In the genomic region with DNA sequence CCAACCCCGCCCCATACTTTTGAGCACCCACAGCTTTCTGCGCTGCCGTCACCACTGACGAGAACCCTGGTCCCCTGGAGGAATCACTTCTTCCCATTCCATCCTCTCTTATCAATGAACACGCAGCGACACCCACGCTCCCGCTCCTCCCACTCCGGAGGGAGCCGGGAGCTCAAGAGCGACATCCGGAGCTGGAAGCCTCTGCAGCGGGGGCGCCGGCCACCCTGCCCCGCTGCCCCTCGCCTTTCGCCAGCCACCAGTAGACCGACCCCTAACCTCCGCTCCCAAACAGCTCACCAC, we compare ENCODE assay signal across 8 mouse cellular contexts. TPM values are rescaled to one million over a fixed set of nuclear protein-coding genes. Genes with fewer than 3 reads are reported as not detected.
DNase-seq lines count a peak whose midpoint lies in the region; ATAC-seq lines count a peak whose summit lies in the region.

No protein-coding gene starts in this region.

- H3K27ac ChIP-seq in hindbrain, embryonic 13.5 days = peak overlapping the region; percentile 93; the same call in 1 of the 2 replicates
- no peak overlapping the region for H3K27ac ChIP-seq in liver, embryonic 15.5 days (replicated peaks)

- no peaks in the 10 kb centered on the region for H3K9me3 ChIP-seq in hindbrain, embryonic 13.5 days
- H3K9me3 ChIP-seq in liver, embryonic 15.5 days (replicated peaks) = no peaks in the 10 kb centered on the region

- no peaks in the 10 kb centered on the region for H3K36me3 ChIP-seq in hindbrain, embryonic 13.5 days
- no peaks in the 10 kb centered on the region for H3K36me3 ChIP-seq in liver, embryonic 15.5 days (replicated peaks)

- peak overlapping the region; percentile 81 for H3K4me2 ChIP-seq in hindbrain, embryonic 13.5 days
- H3K4me2 ChIP-seq in liver, embryonic 15.5 days = peak overlapping the region; percentile 90

- peaks cover 22% of the 10 kb centered on the region for H3K27me3 ChIP-seq in hindbrain, embryonic 13.5 days
- peaks cover 43% of the 10 kb centered on the region for H3K27me3 ChIP-seq in liver, embryonic 15.5 days

- peak overlapping the region; percentile 89 for H3K4me3 ChIP-seq in hindbrain, embryonic 13.5 days
- peak overlapping the region; percentile 74 for H3K4me3 ChIP-seq in liver, embryonic 15.5 days (replicated peaks)

- H3K9ac ChIP-seq in hindbrain, embryonic 13.5 days = peak overlapping the region; percentile 87
- no peak overlapping the region for H3K9ac ChIP-seq in liver, embryonic 15.5 days

- under 1% methylated on average over 20 of the region's 20 CpGs for WGBS in hindbrain, embryonic 13.5 days
- WGBS in liver, embryonic 15.5 days (ENCODE audit: insufficient replicate concordance) = 1% methylated on average over 20 of the region's 20 CpGs

- no peak for ATAC-seq in cerebellum, adult (ENCODE audit: insufficient number of reproducible peaks, low FRiP score, low TSS enrichment)
- 0 out of 2 replicates have a peak, but pooled peaks have one; percentile 2 for ATAC-seq in hindbrain, embryonic 13.5 days (ENCODE audit: low FRiP score)
- ATAC-seq in liver, embryonic 15.5 days (ENCODE audit: insufficient read depth) = peak; percentile 2; the same call in 1 of the 2 replicates
- ATAC-seq in frontal cortex, adult (ENCODE audit: low TSS enrichment) = no peak

- peaks cover 41% of the 10 kb centered on the region for H3K4me1 ChIP-seq in hindbrain, embryonic 13.5 days (replicated peaks)
- peaks cover 41% of the 10 kb centered on the region for H3K4me1 ChIP-seq in liver, embryonic 15.5 days (replicated peaks)

- DNase-seq in cerebellum, adult 8-10 months = peak; percentile 69
- DNase-seq in thymus, postnatal 14 days = peak; percentile 17
- DNase-seq in thymus, adult 18-20 months = no peak
- peak; percentile 28 to 29 for DNase-seq in right cerebral cortex, postnatal 36 days (ENCODE audit: low spot score in 2 of 2)

RNA-seq across cellular contexts. Expression of gene Ubash3b, which starts 4.8 kb away (rescaled TPM):
- polyA plus RNA-seq in hindbrain, embryonic 13.5 days (2015; fragmentation: Nextera tagmentation; extraction: Ambion mirVana) = 17.3 and 18.2 TPM in 2 replicates
- 5.2 and 5.7 TPM in 2 replicates for polyA plus RNA-seq in liver, embryonic 15.5 days (2015; fragmentation: Nextera tagmentation; extraction: Ambion mirVana)

Comparison
In these comparisons a context has a peak if more than half of its experiments do, and no peak if none do; other contexts are left out.
1. DNase-seq: peak in cerebellum, adult 8-10 months (single experiment), thymus, postnatal 14 days (single experiment) and right cerebral cortex, postnatal 36 days (2 of 2); none in thymus, adult 18-20 months (0 of 2).
2. ATAC-seq: peak in hindbrain, embryonic 13.5 days (single experiment) and liver, embryonic 15.5 days (single experiment); none in cerebellum, adult (single experiment) and frontal cortex, adult (single experiment).